Mouse (Mus musculus): ENCODE data around the gene Cdkal1. TPM values are rescaled to one million over a fixed set of nuclear protein-coding genes. Genes with fewer than 3 reads are reported as not detected.

Gene Cdkal1
- polyA plus RNA-seq, 1 experiment from 2014 or later, result 35.4 TPM

GRCm38 (mm10) chr13:29233970-29234369, 621.5 kb downstream of the Cdkal1 start:
- ATAC-seq (ENCODE audit: insufficient read depth) (no peak), DNase-seq (no peak)
- WGBS, result 64% methylated on average over 11 of the region's 11 CpGs

GRCm38 (mm10) chr13:29232681-29233080, 622.8 kb downstream of the Cdkal1 start:
- Histone ChIP-seq H3K27me3 (ENCODE audit: insufficient read depth, low read length) (no peaks in the 10 kb centered on the region), H3K4me2 (no peak overlapping the region), H3K27ac (ENCODE audit: low read depth) (no peak overlapping the region), H3K4me3 (ENCODE audit: low read depth, low read length) (no peak overlapping the region), H3K36me3 (ENCODE audit: insufficient read depth) (no peaks in the 10 kb centered on the region), H3K9me3 (ENCODE audit: low read depth, low read length) (no peaks in the 10 kb centered on the region), H3K9ac (no peak overlapping the region), H3K4me1 (ENCODE audit: insufficient read depth) (no peaks in the 10 kb centered on the region)
- WGBS, result 21% methylated on average over 4 of the region's 4 CpGs
- TF ChIP-seq CTCF (IDR thresholded peaks at IDR 0.05; ENCODE audit: low read depth), result no peak
- DNase-seq (peak; percentile 80), ATAC-seq (ENCODE audit: insufficient read depth) (no peak)

More at GRCm38 (mm10) chr13:29233970-29234369, 621.5 kb downstream of the Cdkal1 start:
- H3K36me3 ChIP-seq (ENCODE audit: insufficient read depth), result no peaks in the 10 kb centered on the region
- H3K4me3 ChIP-seq (ENCODE audit: low read depth, low read length), result no peak overlapping the region
- H3K9ac ChIP-seq, result no peak overlapping the region
- no peak for TF ChIP-seq CTCF (IDR thresholded peaks at IDR 0.05; ENCODE audit: low read depth)
- H3K4me2 ChIP-seq, result no peak overlapping the region
- H3K4me1 ChIP-seq (ENCODE audit: insufficient read depth), result no peaks in the 10 kb centered on the region
- H3K27ac ChIP-seq (ENCODE audit: low read depth), result no peak overlapping the region
- H3K9me3 ChIP-seq (ENCODE audit: low read depth, low read length), result no peaks in the 10 kb centered on the region
- H3K27me3 ChIP-seq (ENCODE audit: insufficient read depth, low read length), result no peaks in the 10 kb centered on the region

- no peak overlapping the region for H3K4me2 ChIP-seq
- no peaks in the 10 kb centered on the region for H3K9me3 ChIP-seq (ENCODE audit: low read depth, low read length)
- no peak overlapping the region for H3K27ac ChIP-seq (ENCODE audit: low read depth)
- WGBS, result 63% methylated on average over 5 of the region's 5 CpGs
- H3K4me1 ChIP-seq (ENCODE audit: insufficient read depth), result no peaks in the 10 kb centered on the region
- DNase-seq, result no peak
- no peak for TF ChIP-seq CTCF (IDR thresholded peaks at IDR 0.05; ENCODE audit: low read depth)
- no peaks in the 10 kb centered on the region for H3K36me3 ChIP-seq (ENCODE audit: insufficient read depth)
- H3K4me3 ChIP-seq (ENCODE audit: low read depth, low read length), result no peak overlapping the region
- no peak overlapping the region for H3K9ac ChIP-seq
- ATAC-seq (ENCODE audit: insufficient read depth), result no peak
- H3K27me3 ChIP-seq (ENCODE audit: insufficient read depth, low read length), result no peaks in the 10 kb centered on the region
These were observed 630.7 kb downstream of the Cdkal1 start for GRCm38 (mm10) chr13:29224815-29225214.

- ATAC-seq (ENCODE audit: insufficient read depth) (no peak), DNase-seq (no peak)
- no peak for TF ChIP-seq CTCF (IDR thresholded peaks at IDR 0.05; ENCODE audit: low read depth)
- H3K27me3 ChIP-seq (ENCODE audit: insufficient read depth, low read length), result no peaks in the 10 kb centered on the region
- 43% methylated on average over 10 of the region's 10 CpGs for WGBS
- no peak overlapping the region for H3K9ac ChIP-seq
- no peaks in the 10 kb centered on the region for H3K36me3 ChIP-seq (ENCODE audit: insufficient read depth)
- H3K4me2 ChIP-seq, result no peak overlapping the region
- H3K27ac ChIP-seq (ENCODE audit: low read depth), result no peak overlapping the region
- no peaks in the 10 kb centered on the region for H3K9me3 ChIP-seq (ENCODE audit: low read depth, low read length)
- no peak overlapping the region for H3K4me3 ChIP-seq (ENCODE audit: low read depth, low read length)
- no peaks in the 10 kb centered on the region for H3K4me1 ChIP-seq (ENCODE audit: insufficient read depth)
These were observed 633.1 kb downstream of the Cdkal1 start for GRCm38 (mm10) chr13:29222261-29222838.

DNA sequence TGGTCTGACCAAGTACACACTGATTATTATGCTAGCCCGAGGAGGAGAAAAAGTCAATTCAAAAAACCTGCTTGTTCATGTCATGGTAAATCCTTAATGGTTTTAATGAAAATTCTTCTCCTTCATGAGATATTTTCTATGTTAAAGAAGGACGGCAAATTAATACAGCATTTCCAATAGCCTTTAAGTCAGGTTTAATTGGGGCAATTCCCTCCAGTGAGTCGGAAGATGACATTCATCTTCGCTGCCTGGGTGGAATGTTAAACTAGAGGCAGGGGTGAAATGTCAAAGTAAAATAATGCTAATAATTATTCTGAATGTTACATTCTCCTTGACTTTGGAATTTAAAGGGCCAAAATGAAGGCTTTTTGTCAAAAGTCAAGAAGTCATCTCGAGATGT, 633.8 kb downstream of the Cdkal1 start:
- H3K4me3 ChIP-seq (ENCODE audit: low read depth, low read length), result no peak overlapping the region
- no peak for DNase-seq
- no peak overlapping the region for H3K4me2 ChIP-seq
- H3K4me1 ChIP-seq (ENCODE audit: insufficient read depth), result no peaks in the 10 kb centered on the region
- no peaks in the 10 kb centered on the region for H3K36me3 ChIP-seq (ENCODE audit: insufficient read depth)
- no peak overlapping the region for H3K27ac ChIP-seq (ENCODE audit: low read depth)
- H3K9me3 ChIP-seq (ENCODE audit: low read depth, low read length), result no peaks in the 10 kb centered on the region
- ATAC-seq (ENCODE audit: insufficient read depth), result no peak
- H3K9ac ChIP-seq, result no peak overlapping the region
- WGBS, result 66% methylated on average over 5 of the region's 5 CpGs
- no peaks in the 10 kb centered on the region for H3K27me3 ChIP-seq (ENCODE audit: insufficient read depth, low read length)
- no peak for TF ChIP-seq CTCF (IDR thresholded peaks at IDR 0.05; ENCODE audit: low read depth)

GRCm38 (mm10) chr13:29218594-29219230, 636.8 kb downstream of the Cdkal1 start:
- Histone ChIP-seq H3K9me3 (ENCODE audit: low read depth, low read length) (no peaks in the 10 kb centered on the region), H3K36me3 (ENCODE audit: insufficient read depth) (no peaks in the 10 kb centered on the region), H3K4me2 (no peak overlapping the region), H3K4me3 (ENCODE audit: low read depth, low read length) (no peak overlapping the region), H3K27me3 (ENCODE audit: insufficient read depth, low read length) (no peaks in the 10 kb centered on the region), H3K4me1 (ENCODE audit: insufficient read depth) (no peaks in the 10 kb centered on the region), H3K9ac (no peak overlapping the region), H3K27ac (ENCODE audit: low read depth) (no peak overlapping the region)
- DNase-seq (no peak), ATAC-seq (ENCODE audit: insufficient read depth) (no peak)
- TF ChIP-seq CTCF (IDR thresholded peaks at IDR 0.05; ENCODE audit: low read depth), result no peak

- H3K4me3 ChIP-seq (ENCODE audit: low read depth, low read length), result peak overlapping the region; percentile 31
- no peaks in the 10 kb centered on the region for H3K36me3 ChIP-seq (ENCODE audit: insufficient read depth)
- H3K4me2 ChIP-seq, result peak overlapping the region; percentile 61
- ATAC-seq (ENCODE audit: insufficient read depth), result peak; percentile 86
- no peak for TF ChIP-seq CTCF (IDR thresholded peaks at IDR 0.05; ENCODE audit: low read depth)
- H3K9me3 ChIP-seq (ENCODE audit: low read depth, low read length), result no peaks in the 10 kb centered on the region
- H3K27ac ChIP-seq (ENCODE audit: low read depth), result peak overlapping the region; percentile 56
- H3K4me1 ChIP-seq (ENCODE audit: insufficient read depth), result peaks cover 6% of the 10 kb centered on the region; the same call in 1 of the 2 replicates
- WGBS, result 3% methylated on average over 27 of the region's 27 CpGs
- peak; percentile 76 for DNase-seq
- H3K9ac ChIP-seq, result peak overlapping the region; percentile 41
- no peaks in the 10 kb centered on the region for H3K27me3 ChIP-seq (ENCODE audit: insufficient read depth, low read length)
These were observed 645.1 kb downstream of the Cdkal1 start for GRCm38 (mm10) chr13:29210159-29211021.

Measured in lung, embryonic 14.5 days (tissue).